Mouse (Mus musculus): ENCODE data around the gene Pde4a. TPM values are rescaled to one million over a fixed set of nuclear protein-coding genes. Genes with fewer than 3 reads are reported as not detected.

Gene Pde4a
- polyA plus RNA-seq (2014; fragmentation: Illumina TruSeq; extraction: RNeasy Lipid Tissue Mini Kit (QIAGEN cat#74804); ENCODE audit: low read depth, low replicate concordance), result 0.85 TPM

GRCm38 (mm10) chr9:21165041-21165951, at the start of gene Pde4a:
Pde4a (plus strand) TSS chr9:21165714.

GRCm38 (mm10) chr9:21131059-21131956, 34.2 kb upstream of the Pde4a start, which contains the start of gene Tyk2:
Tyk2 (minus strand) TSS chr9:21131243.

GRCm38 (mm10) chr9:21149654-21150419, 15.7 kb upstream of the Pde4a start, which contains the start of gene Cdc37:
Cdc37 (minus strand) TSS chr9:21149982.

GRCm38 (mm10) chr9:21238733-21239464, 73.4 kb downstream of the Pde4a start, which contains the start of gene Keap1:
Keap1 (minus strand) TSS chr9:21239361.

GRCm38 (mm10) chr9:21248326-21248725, 82.8 kb downstream of the Pde4a start, which contains the start of gene S1pr5:
S1pr5 (minus strand) TSS chr9:21248443.

Other genes starting within 250 kb of the Pde4a start
- gene Dnmt1, start 205.8 kb upstream of the Pde4a start, polyA plus RNA-seq (2014; fragmentation: Illumina TruSeq; extraction: RNeasy Lipid Tissue Mini Kit (QIAGEN cat#74804); ENCODE audit: low read depth, low replicate concordance), result 7.5 TPM
- 0.66 TPM for gene S1pr2, start 188.9 kb upstream of the Pde4a start, polyA plus RNA-seq (2014; fragmentation: Illumina TruSeq; extraction: RNeasy Lipid Tissue Mini Kit (QIAGEN cat#74804); ENCODE audit: low read depth, low replicate concordance)
- gene Mrpl4, start 163.0 kb upstream of the Pde4a start, polyA plus RNA-seq (2014; fragmentation: Illumina TruSeq; extraction: RNeasy Lipid Tissue Mini Kit (QIAGEN cat#74804); ENCODE audit: low read depth, low replicate concordance), result 1.6 TPM
- gene Icam1, start 149.7 kb upstream of the Pde4a start, polyA plus RNA-seq (2014; fragmentation: Illumina TruSeq; extraction: RNeasy Lipid Tissue Mini Kit (QIAGEN cat#74804); ENCODE audit: low read depth, low replicate concordance), result 4.6 TPM
- gene Icam4, start 136.3 kb upstream of the Pde4a start, polyA plus RNA-seq (2014; fragmentation: Illumina TruSeq; extraction: RNeasy Lipid Tissue Mini Kit (QIAGEN cat#74804); ENCODE audit: low read depth, low replicate concordance), result not detected
- gene Icam5, start 133.6 kb upstream of the Pde4a start, polyA plus RNA-seq (2014; fragmentation: Illumina TruSeq; extraction: RNeasy Lipid Tissue Mini Kit (QIAGEN cat#74804); ENCODE audit: low read depth, low replicate concordance), result not detected
- not detected for gene Zglp1, start 98.6 kb upstream of the Pde4a start, polyA plus RNA-seq (2014; fragmentation: Illumina TruSeq; extraction: RNeasy Lipid Tissue Mini Kit (QIAGEN cat#74804); ENCODE audit: low read depth, low replicate concordance)
- not detected for gene Gm49373, start 92.6 kb upstream of the Pde4a start, polyA plus RNA-seq (2014; fragmentation: Illumina TruSeq; extraction: RNeasy Lipid Tissue Mini Kit (QIAGEN cat#74804); ENCODE audit: low read depth, low replicate concordance)
- 0.73 TPM for gene Fdx1l, start 92.1 kb upstream of the Pde4a start, polyA plus RNA-seq (2014; fragmentation: Illumina TruSeq; extraction: RNeasy Lipid Tissue Mini Kit (QIAGEN cat#74804); ENCODE audit: low read depth, low replicate concordance)
- gene Gm38431, start 73.7 kb upstream of the Pde4a start, polyA plus RNA-seq (2014; fragmentation: Illumina TruSeq; extraction: RNeasy Lipid Tissue Mini Kit (QIAGEN cat#74804); ENCODE audit: low read depth, low replicate concordance), result 0.79 TPM
- 9.6 TPM for gene Raver1, start 73.7 kb upstream of the Pde4a start, polyA plus RNA-seq (2014; fragmentation: Illumina TruSeq; extraction: RNeasy Lipid Tissue Mini Kit (QIAGEN cat#74804); ENCODE audit: low read depth, low replicate concordance)
- gene Tyk2, start 34.5 kb upstream of the Pde4a start, polyA plus RNA-seq (2014; fragmentation: Illumina TruSeq; extraction: RNeasy Lipid Tissue Mini Kit (QIAGEN cat#74804); ENCODE audit: low read depth, low replicate concordance), result 3.4 TPM
- 6.8 TPM for gene Cdc37, start 15.7 kb upstream of the Pde4a start, polyA plus RNA-seq (2014; fragmentation: Illumina TruSeq; extraction: RNeasy Lipid Tissue Mini Kit (QIAGEN cat#74804); ENCODE audit: low read depth, low replicate concordance)
- 8.0 TPM for gene Keap1, start 73.6 kb downstream of the Pde4a start, polyA plus RNA-seq (2014; fragmentation: Illumina TruSeq; extraction: RNeasy Lipid Tissue Mini Kit (QIAGEN cat#74804); ENCODE audit: low read depth, low replicate concordance)
- gene S1pr5, start 82.7 kb downstream of the Pde4a start, polyA plus RNA-seq (2014; fragmentation: Illumina TruSeq; extraction: RNeasy Lipid Tissue Mini Kit (QIAGEN cat#74804); ENCODE audit: low read depth, low replicate concordance), result 0.16 TPM
- gene Atg4d, start 99.6 kb downstream of the Pde4a start, polyA plus RNA-seq (2014; fragmentation: Illumina TruSeq; extraction: RNeasy Lipid Tissue Mini Kit (QIAGEN cat#74804); ENCODE audit: low read depth, low replicate concordance), result 2.7 TPM
- gene Kri1, start 122.3 kb downstream of the Pde4a start, polyA plus RNA-seq (2014; fragmentation: Illumina TruSeq; extraction: RNeasy Lipid Tissue Mini Kit (QIAGEN cat#74804); ENCODE audit: low read depth, low replicate concordance), result 3.2 TPM
- 6.7 TPM for gene Cdkn2d, start 125.7 kb downstream of the Pde4a start, polyA plus RNA-seq (2014; fragmentation: Illumina TruSeq; extraction: RNeasy Lipid Tissue Mini Kit (QIAGEN cat#74804); ENCODE audit: low read depth, low replicate concordance)
- 10.9 TPM for gene Ap1m2, start 146.6 kb downstream of the Pde4a start, polyA plus RNA-seq (2014; fragmentation: Illumina TruSeq; extraction: RNeasy Lipid Tissue Mini Kit (QIAGEN cat#74804); ENCODE audit: low read depth, low replicate concordance)
- gene Slc44a2, start 155.0 kb downstream of the Pde4a start, polyA plus RNA-seq (2014; fragmentation: Illumina TruSeq; extraction: RNeasy Lipid Tissue Mini Kit (QIAGEN cat#74804); ENCODE audit: low read depth, low replicate concordance), result 16.9 TPM
- gene Ilf3, start 202.2 kb downstream of the Pde4a start, polyA plus RNA-seq (2014; fragmentation: Illumina TruSeq; extraction: RNeasy Lipid Tissue Mini Kit (QIAGEN cat#74804); ENCODE audit: low read depth, low replicate concordance), result 17.0 TPM
- gene Qtrt1, start 246.1 kb downstream of the Pde4a start, polyA plus RNA-seq (2014; fragmentation: Illumina TruSeq; extraction: RNeasy Lipid Tissue Mini Kit (QIAGEN cat#74804); ENCODE audit: low read depth, low replicate concordance), result not detected